Mouse (Mus musculus) bone marrow macrophage, adult 2 months (primary cell): ENCODE data around the gene Mslnl.

Source experiments
- CTCF ChIP-seq: IDR thresholded peaks from 2 replicates; pipeline ENCODE4 v1.5.1; 2012; ENCODE audit warnings: low read depth, mild to moderate bottlenecking, low read length, moderate library complexity
- POLR2A ChIP-seq: IDR thresholded peaks from 2 replicates; pipeline ENCODE4 v1.6.1; 2012; ENCODE audit warnings: mild to moderate bottlenecking, low read depth, low read length, borderline replicate concordance

GRCm38 (mm10) chr17:25748238-25748637 lies 12.4 kb downstream of the Mslnl start:
- TF ChIP-seq CTCF (no peak), POLR2A (no peak)
